Mouse (Mus musculus): ENCODE results near the gene Pabpc6. TPM values are rescaled to one million over a fixed set of nuclear protein-coding genes. Genes with fewer than 3 reads are reported as not detected.

Gene Pabpc6
- not detected in 2 replicates for polyA plus RNA-seq (2015; fragmentation: Nextera tagmentation; extraction: Ambion mirVana)

DNA sequence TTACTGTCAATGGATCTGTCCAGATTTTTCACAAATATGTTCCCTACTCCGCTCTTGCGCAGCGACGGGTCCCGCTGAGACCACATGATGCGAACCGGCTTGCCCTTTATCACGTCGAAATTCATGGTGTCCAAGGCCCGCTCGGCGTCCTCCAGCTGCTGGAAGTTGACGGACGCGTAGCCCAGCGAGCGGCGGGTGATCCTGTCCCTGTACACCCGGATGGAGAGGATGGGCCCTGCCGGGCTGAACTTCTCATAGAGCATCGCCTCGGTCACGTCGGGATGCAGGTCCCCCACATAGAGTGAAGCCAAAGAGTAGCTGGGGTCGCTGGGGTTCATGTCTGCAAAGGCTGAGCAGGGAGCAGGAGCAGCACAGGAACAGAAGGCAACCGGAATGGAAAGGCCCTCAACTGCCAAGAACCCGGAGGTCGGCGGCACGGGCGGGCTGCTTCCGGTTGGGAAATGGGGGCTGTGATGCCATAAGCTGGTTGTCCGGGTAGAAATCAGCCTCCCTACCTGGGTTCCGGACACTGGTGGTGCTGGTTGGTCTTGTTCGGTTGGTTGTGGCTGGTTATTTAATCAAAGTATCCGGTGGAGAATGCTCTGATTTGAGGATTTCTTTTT, at the start of gene Pabpc6:
Gene Pabpc6 (minus strand): TSS at position 435 of the 623 bp plus-strand sequence.

Other genes with a start within 250 kb of the Pabpc6 start
- not detected in 2 replicates for gene Gm17728, start 247.7 kb downstream of the Pabpc6 start, polyA plus RNA-seq (2015; fragmentation: Nextera tagmentation; extraction: Ambion mirVana)

Measured in urinary bladder, postnatal 0 days (tissue).